Mouse (Mus musculus) liver, postnatal 0 days (tissue): Measurements from ENCODE around the gene Ercc2.
A peak's percentile ranks its signal among the peaks of the same experiment; 100 is the strongest.

Source experiments
- CTCF ChIP-seq: sonication (generic); IDR thresholded peaks from 2 replicates; pipeline ENCODE4 v1.5.1; 2016; ENCODE audit warnings: antibody characterized with exemption, low read depth
- EP300 ChIP-seq: IDR thresholded peaks from 2 replicates; pipeline ENCODE4 v1.6.1; 2016; ENCODE audit warnings: antibody characterized with exemption, low read depth, mild to moderate bottlenecking

GRCm38 (mm10) chr7:19443344-19443743, 61.5 kb downstream of the Ercc2 start:
- TF ChIP-seq CTCF = peak; percentile 93
- TF ChIP-seq EP300 = no peak
